Mouse (Mus musculus): Measurements from ENCODE around the gene Trim13.
"Not testable (repeated sequence)": the region's sequence is repeated elsewhere in the genome, so short reads cannot be mapped to it uniquely, and the experiment has no call there.

GRCm38 (mm10) chr14:61566211-61566610 is 31.8 kb upstream of the Trim13 start:
- TF ChIP-seq GATA1 (IDR thresholded peaks at IDR 0.05; ENCODE audit: borderline replicate concordance, low read length); FLI1 (IDR thresholded peaks at IDR 0.05; ENCODE audit: low read length): not testable (repeated sequence)

Data from megakaryocyte, embryonic 14.5 days (primary cell).